Mouse (Mus musculus) lung, postnatal 0 days (tissue): ENCODE data around the gene Slc25a33. TPM values are rescaled to one million over a fixed set of nuclear protein-coding genes. Genes with fewer than 3 reads are reported as not detected.
A peak's percentile ranks its signal among the peaks of the same experiment; 100 is the strongest.
"Not testable (repeated sequence)": the region's sequence is repeated elsewhere in the genome, so short reads cannot be mapped to it uniquely, and the experiment has no call there.

Source experiments
- ATAC-seq: fragments of 200-750 bp; cut with Nextera tagmentation; 2 replicates; pipeline ENCODE4 v1.8.0; 2017; ENCODE audit warnings: moderate library complexity
- DNase-seq: peaks from one replicate; pipeline ENCODE4 v3.0.0-alpha.2; 2016; ENCODE audit warnings: low spot score
- H3K27ac ChIP-seq: fragments of 300-500 bp; sonication (generic); 2 replicates; pipeline ENCODE4 v1.5.1; 2014; ENCODE audit warnings: antibody characterized with exemption, mild to moderate bottlenecking, low read length, mixed read lengths
- H3K27me3 ChIP-seq: fragments of 300-500 bp; sonication (generic); replicated peaks from 2 replicates; pipeline ENCODE4 v1.6.1; 2014; ENCODE audit warnings: low read length, mixed read lengths; ENCODE audit not compliant: insufficient read depth
- H3K36me3 ChIP-seq: fragments of 300-500 bp; sonication (generic); 2 replicates; pipeline ENCODE4 v1.6.1; 2014; ENCODE audit warnings: low read length, mixed read lengths; ENCODE audit not compliant: insufficient read depth
- H3K4me1 ChIP-seq: fragments of 300-500 bp; sonication (generic); 2 replicates; pipeline ENCODE4 v1.6.1; 2014; ENCODE audit warnings: antibody characterized with exemption, low read depth, low read length, mixed read lengths; ENCODE audit not compliant: insufficient read depth
- H3K4me2 ChIP-seq: fragments of 300-500 bp; sonication (generic); replicated peaks from 2 replicates; pipeline ENCODE4 v1.6.1; 2014; ENCODE audit warnings: low read depth, mild to moderate bottlenecking, low read length, moderate library complexity, mixed read lengths
- H3K4me3 ChIP-seq: fragments of 300-500 bp; sonication (generic); 2 replicates; pipeline ENCODE4 v1.5.1; 2014; ENCODE audit warnings: low read depth, low read length
- H3K9ac ChIP-seq: fragments of 300-500 bp; sonication (generic); replicated peaks from 2 replicates; pipeline ENCODE4 v1.6.1; 2014; ENCODE audit warnings: low read depth, mild to moderate bottlenecking
- H3K9me3 ChIP-seq: fragments of 300-500 bp; sonication (generic); 2 replicates; pipeline ENCODE4 v1.6.1; 2016; ENCODE audit warnings: low read length, mixed read lengths
- CTCF ChIP-seq: IDR thresholded peaks from 2 replicates; pipeline ENCODE4 v1.5.1; 2016; ENCODE audit warnings: antibody characterized with exemption, mild to moderate bottlenecking
- EP300 ChIP-seq: IDR thresholded peaks from 2 replicates; pipeline ENCODE4 v1.6.1; 2016; ENCODE audit warnings: antibody characterized with exemption, mild to moderate bottlenecking, control low read depth
- WGBS: fragments of 180-500 bp; shearing (Covaris S2); extraction: QIAGEN DNeasy Blood & Tissue Kit; methylation state at CpG from one replicate; pipeline ENCODE4 v1.1.7; 2014; 5-methylcytosine and 5-hydroxymethylcytosine counted together
- polyA plus RNA-seq: library from polyadenylated mRNA; unstranded; fragments of >200 nt; fragmentation: Nextera tagmentation; extraction: Ambion mirVana; gene quantifications from 2 replicates; pipeline ENCODE4 v1.2.1, GENCODE M21; 2015

The Slc25a33 gene
- polyA plus RNA-seq, 1 experiment from 2014 or later, result 8.6 TPM

DNA sequence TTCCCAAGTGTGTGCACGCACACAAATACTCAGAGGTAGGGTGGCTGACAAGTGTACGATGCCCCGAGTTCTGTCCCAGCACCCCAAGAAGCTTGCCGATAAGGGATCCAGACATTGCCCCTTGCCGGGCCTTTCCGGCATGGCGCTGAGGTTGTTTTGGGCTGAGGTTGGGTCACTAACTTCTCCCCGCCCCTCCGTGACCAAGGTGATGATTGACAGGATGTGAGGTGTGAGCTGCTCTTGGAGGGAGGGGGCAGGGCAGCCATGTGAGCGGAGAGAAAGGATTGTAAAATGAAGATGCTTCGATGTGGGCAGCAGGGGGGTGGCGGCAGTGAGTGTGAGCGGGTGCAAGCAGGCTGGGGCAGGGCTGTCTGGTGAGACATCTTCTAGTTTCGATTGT lies 41.5 kb upstream of the Slc25a33 start:
- ATAC-seq, result no peak
- H3K9ac ChIP-seq, result no peak overlapping the region
- no peak for TF ChIP-seq EP300
- TF ChIP-seq CTCF, result no peak
- H3K36me3 ChIP-seq, result no peaks in the 10 kb centered on the region
- WGBS, result 85% methylated on average over 14 of the region's 14 CpGs
- H3K27me3 ChIP-seq, result no peaks in the 10 kb centered on the region
- no peak for DNase-seq
- no peak overlapping the region for H3K4me2 ChIP-seq
- no peak overlapping the region for H3K4me3 ChIP-seq
- no peaks in the 10 kb centered on the region; the same call in 1 of the 2 replicates for H3K4me1 ChIP-seq
- no peaks in the 10 kb centered on the region for H3K9me3 ChIP-seq
- H3K27ac ChIP-seq, result no peak overlapping the region

- 36% methylated on average over 14 of the region's 14 CpGs for WGBS
- Histone ChIP-seq H3K27ac (peak overlapping the region; percentile 85), H3K4me1 (no peaks in the 10 kb centered on the region; the same call in 1 of the 2 replicates), H3K4me2 (no peak overlapping the region), H3K27me3 (no peaks in the 10 kb centered on the region), H3K4me3 (no peak overlapping the region), H3K9ac (no peak overlapping the region), H3K9me3 (no peaks in the 10 kb centered on the region), H3K36me3 (no peaks in the 10 kb centered on the region)
- peak; percentile 88 for ATAC-seq
- peak; percentile 100 for TF ChIP-seq EP300
- no peak for TF ChIP-seq CTCF
- DNase-seq, result peak; percentile 93
Observed at GRCm38 (mm10) chr4:149813409-149814184, 39.5 kb upstream of the Slc25a33 start.

- not testable (repeated sequence) for H3K9ac ChIP-seq, ATAC-seq, H3K27ac ChIP-seq, H3K4me3 ChIP-seq, H3K9me3 ChIP-seq, H3K27me3 ChIP-seq, H3K4me2 ChIP-seq, H3K36me3 ChIP-seq, H3K4me1 ChIP-seq, DNase-seq
Observed at GRCm38 (mm10) chr4:149810372-149810771, 36.3 kb upstream of the Slc25a33 start.

DNA sequence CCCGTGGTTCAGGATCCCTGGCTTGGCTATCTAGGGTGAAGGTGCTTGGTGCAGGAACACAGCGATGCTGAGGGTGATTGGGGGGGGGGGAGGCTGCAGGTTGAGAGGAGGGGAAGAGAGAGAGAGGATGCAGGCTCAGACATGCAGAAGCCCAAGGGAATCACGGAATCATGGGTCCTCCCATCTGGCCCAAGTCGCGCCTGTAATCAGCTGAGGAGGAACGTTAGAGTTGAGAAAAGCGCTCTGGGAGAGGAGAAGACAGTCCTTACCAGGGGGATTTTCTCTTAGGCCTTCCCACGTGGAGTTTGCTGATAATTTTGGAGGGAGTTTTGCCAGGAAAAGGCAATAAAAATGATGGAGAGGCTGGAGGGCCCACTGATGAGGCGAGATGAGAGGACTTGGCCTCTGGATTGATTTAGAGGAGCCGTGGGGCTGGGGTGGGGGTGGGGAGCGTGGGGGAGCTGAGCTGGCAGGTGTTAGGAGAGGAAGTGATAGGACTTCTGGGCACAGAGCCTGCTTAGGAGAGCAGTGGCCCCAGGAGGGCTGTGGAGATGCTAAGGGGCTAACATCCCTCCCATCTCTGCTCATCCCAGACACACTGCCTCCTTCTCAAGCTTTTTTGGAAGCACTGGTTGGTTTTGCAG lies 34.6 kb upstream of the Slc25a33 start:
- Histone ChIP-seq H3K27ac (no peak overlapping the region), H3K36me3 (no peaks in the 10 kb centered on the region), H3K4me1 (no peaks in the 10 kb centered on the region; the same call in 1 of the 2 replicates), H3K9ac (no peak overlapping the region), H3K4me2 (no peak overlapping the region), H3K27me3 (no peaks in the 10 kb centered on the region), H3K4me3 (no peak overlapping the region), H3K9me3 (no peaks in the 10 kb centered on the region)
- ATAC-seq, result no peak
- TF ChIP-seq CTCF (no peak), EP300 (no peak)
- DNase-seq, result no peak
- 31% methylated on average over 11 of the region's 11 CpGs for WGBS

GRCm38 (mm10) chr4:149808060-149808567 lies 34.0 kb upstream of the Slc25a33 start:
- ATAC-seq, result no peak
- no peaks in the 10 kb centered on the region for H3K4me1 ChIP-seq

GRCm38 (mm10) chr4:149806699-149807381 lies 32.8 kb upstream of the Slc25a33 start:
- H3K27ac ChIP-seq, result no peak overlapping the region
- ATAC-seq (peak; percentile 85), DNase-seq (peak; percentile 95)
- no peaks in the 10 kb centered on the region for H3K27me3 ChIP-seq
- no peaks in the 10 kb centered on the region for H3K36me3 ChIP-seq
- no peaks in the 10 kb centered on the region for H3K9me3 ChIP-seq
- TF ChIP-seq EP300, result no peak
- TF ChIP-seq CTCF, result peak; percentile 94
- no peak overlapping the region for H3K4me2 ChIP-seq
- WGBS, result 49% methylated on average over 19 of the region's 19 CpGs
- H3K4me3 ChIP-seq, result no peak overlapping the region
- no peaks in the 10 kb centered on the region for H3K4me1 ChIP-seq
- no peak overlapping the region for H3K9ac ChIP-seq

More at GRCm38 (mm10) chr4:149808060-149808567, 34.0 kb upstream of the Slc25a33 start:
- TF ChIP-seq CTCF, result no peak
- TF ChIP-seq EP300, result no peak
- WGBS, result 37% methylated on average over 14 of the region's 14 CpGs
- no peak overlapping the region for H3K27ac ChIP-seq
- no peak overlapping the region for H3K4me3 ChIP-seq
- H3K4me2 ChIP-seq, result no peak overlapping the region
- no peaks in the 10 kb centered on the region for H3K9me3 ChIP-seq
- no peak for DNase-seq
- H3K27me3 ChIP-seq, result no peaks in the 10 kb centered on the region
- no peaks in the 10 kb centered on the region for H3K36me3 ChIP-seq
- no peak overlapping the region for H3K9ac ChIP-seq
